Mouse (Mus musculus) G1E (cell line): Measurements from ENCODE around the gene Otud4.

Experiments used
- CTCF ChIP-seq: IDR thresholded peaks from 2 replicates; pipeline ENCODE4 v1.5.1; 2012; ENCODE audit warnings: low read depth, low read length, inconsistent platforms, mixed read lengths
- POLR2AphosphoS5 ChIP-seq: IDR thresholded peaks from 2 replicates; pipeline ENCODE4 v1.6.1; 2012; ENCODE audit warnings: low read depth, low read length, inconsistent platforms; ENCODE audit not compliant: insufficient replicate concordance

GRCm38 (mm10) chr8:79612965-79613364 is 26.5 kb upstream of the Otud4 start:
- no peak for TF ChIP-seq CTCF
- TF ChIP-seq POLR2AphosphoS5, result no peak
